Mouse (Mus musculus) MEL (cell line): ENCODE results near the gene Spock1. TPM values are rescaled to one million over a fixed set of nuclear protein-coding genes. Genes with fewer than 3 reads are reported as not detected.

Experiments used
- DNase-seq: peaks from one replicate; pipeline ENCODE4 v3.0.0; 2011; ENCODE audit warnings: low read depth, low spot score
- H3K27ac ChIP-seq: 2 replicates; pipeline ENCODE4 v1.5.1; 2012; ENCODE audit warnings: low read depth, mild to moderate bottlenecking, control low read depth, low read length, moderate library complexity; ENCODE audit not compliant: control insufficient read depth
- H3K27me3 ChIP-seq, 2 experiments: fragments of 150-350 bp in 1 of 2; sonication (generic) in 1 of 2; 2 replicates each; pipeline ENCODE4 v1.6.1; 2012; ENCODE audit warnings: low read length in 2 of 2, mild to moderate bottlenecking in 2 of 2, improper control_type of control experiment in 1 of 2, moderate library complexity in 1 of 2; ENCODE audit not compliant: insufficient read depth in 2 of 2, control insufficient read depth in 1 of 2
- H3K36me3 ChIP-seq, 2 experiments: 2 replicates each; pipeline ENCODE4 v1.6.1; 2012 to 2014; ENCODE audit warnings: low read length in 2 of 2, improper control_type of control experiment in 1 of 2, inconsistent platforms in 1 of 2, mild to moderate bottlenecking in 1 of 2; ENCODE audit not compliant: insufficient read depth in 2 of 2, control insufficient read depth in 1 of 2
- H3K4me1 ChIP-seq, 2 experiments: fragments of 150-350 bp in 1 of 2; sonication (generic) in 1 of 2; 2 replicates each; pipeline ENCODE4 v1.6.1; 2012; ENCODE audit warnings: low read length in 2 of 2, improper control_type of control experiment in 1 of 2, mild to moderate bottlenecking in 1 of 2; ENCODE audit not compliant: insufficient read depth in 2 of 2, control insufficient read depth in 1 of 2
- H3K4me3 ChIP-seq, 2 experiments: fragments of 150-350 bp in 1 of 2; sonication (generic) in 1 of 2; 2 replicates each; pipeline ENCODE4 v1.5.1; 2012; ENCODE audit warnings: low read depth in 2 of 2, low read length in 2 of 2, mild to moderate bottlenecking in 2 of 2, moderate library complexity in 2 of 2, control low read depth in 1 of 2, improper control_type of control experiment in 1 of 2; ENCODE audit not compliant: control insufficient read depth in 1 of 2, insufficient read depth in 1 of 2
- H3K79me2 ChIP-seq: 2 replicates; pipeline ENCODE4 v1.6.1; 2012; ENCODE audit warnings: mild to moderate bottlenecking, low read length, moderate library complexity; ENCODE audit not compliant: control insufficient read depth, poor library complexity, insufficient read depth
- H3K9ac ChIP-seq: 2 replicates; pipeline ENCODE4 v1.6.1; 2012; ENCODE audit warnings: low read depth, mild to moderate bottlenecking, control low read depth, low read length, moderate library complexity; ENCODE audit not compliant: control insufficient read depth, poor library complexity, severe bottlenecking
- H3K9me3 ChIP-seq: fragments of 150-350 bp; sonication (generic); replicated peaks from 2 replicates; pipeline ENCODE4 v1.6.1; 2012; ENCODE audit warnings: mild to moderate bottlenecking, low read length, improper control_type of control experiment, moderate library complexity; ENCODE audit not compliant: insufficient read depth
- CHD1 ChIP-seq: IDR thresholded peaks from 2 replicates; pipeline ENCODE4 v1.6.1; 2012; ENCODE audit warnings: low read depth, mild to moderate bottlenecking, inconsistent platforms, low read length, improper control_type of control experiment
- CHD2 ChIP-seq: IDR thresholded peaks from 2 replicates; pipeline ENCODE4 v1.6.1; 2011; ENCODE audit warnings: low read length, improper control_type of control experiment
- CTCF ChIP-seq, 3 experiments: IDR thresholded peaks in 2 of 3; conservative IDR thresholded peaks in 1 of 3; 2 replicates each; pipeline ENCODE4 v1.5.1; 2011 to 2012; ENCODE audit warnings: low read length in 3 of 3, low read depth in 2 of 3, mild to moderate bottlenecking in 2 of 3, improper control_type of control experiment in 1 of 3, inconsistent platforms in 1 of 3, mixed read lengths in 1 of 3, moderate library complexity in 1 of 3; ENCODE audit not compliant: control insufficient read depth in 1 of 3, insufficient read depth in 1 of 3, poor library complexity in 1 of 3, severe bottlenecking in 1 of 3
- ELF1 ChIP-seq: IDR thresholded peaks from 2 replicates; pipeline ENCODE4 v1.6.1; 2014; ENCODE audit warnings: low read depth, mild to moderate bottlenecking, inconsistent platforms, low read length, improper control_type of control experiment, moderate library complexity
- ETS1 ChIP-seq: IDR thresholded peaks from 2 replicates; pipeline ENCODE4 v1.6.1; 2012; ENCODE audit warnings: low read depth, mild to moderate bottlenecking, inconsistent platforms, low read length, improper control_type of control experiment, moderate library complexity
- GABPA ChIP-seq: IDR thresholded peaks from 2 replicates; pipeline ENCODE4 v1.6.1; 2012; ENCODE audit warnings: low read depth, mild to moderate bottlenecking, inconsistent platforms, low read length, improper control_type of control experiment, moderate library complexity
- GATA1 ChIP-seq: IDR thresholded peaks from 2 replicates; pipeline ENCODE4 v1.6.1; 2011; ENCODE audit warnings: low read depth, low read length, improper control_type of control experiment
- MAFK ChIP-seq: IDR thresholded peaks from 2 replicates; pipeline ENCODE4 v1.6.1; 2011; ENCODE audit warnings: low read depth, mild to moderate bottlenecking, low read length, improper control_type of control experiment, borderline replicate concordance
- MAX ChIP-seq: IDR thresholded peaks from 2 replicates; pipeline ENCODE4 v1.6.1; 2011; ENCODE audit warnings: low read length, improper control_type of control experiment
- MAZ ChIP-seq: IDR thresholded peaks from 2 replicates; pipeline ENCODE4 v1.6.1; 2012; ENCODE audit warnings: low read depth, mild to moderate bottlenecking, inconsistent platforms, low read length, improper control_type of control experiment
- MEF2A ChIP-seq: IDR thresholded peaks from 2 replicates; pipeline ENCODE4 v1.6.1; 2014; ENCODE audit warnings: low read depth, mild to moderate bottlenecking, inconsistent platforms, low read length, improper control_type of control experiment; ENCODE audit not compliant: poor library complexity, insufficient replicate concordance, severe bottlenecking; ENCODE audit errors: extremely low read depth
- NELFE ChIP-seq: IDR thresholded peaks from 2 replicates; pipeline ENCODE4 v1.6.1; 2011; ENCODE audit warnings: low read depth, low read length, improper control_type of control experiment
- POLR2AphosphoS2 ChIP-seq: IDR thresholded peaks from 2 replicates; pipeline ENCODE4 v1.6.1; 2011; ENCODE audit warnings: low read length, improper control_type of control experiment
- POLR2AphosphoS5 ChIP-seq: IDR thresholded peaks from 2 replicates; pipeline ENCODE4 v1.6.1; 2012; ENCODE audit warnings: low read depth, borderline replicate concordance, mild to moderate bottlenecking, inconsistent platforms, low read length, moderate library complexity, mixed read lengths
- RCOR1 ChIP-seq: IDR thresholded peaks from 2 replicates; pipeline ENCODE4 v1.6.1; 2012; ENCODE audit warnings: low read depth, mild to moderate bottlenecking, inconsistent platforms, low read length, improper control_type of control experiment
- SIN3A ChIP-seq: IDR thresholded peaks from 2 replicates; pipeline ENCODE4 v1.6.1; 2012; ENCODE audit warnings: low read length, improper control_type of control experiment, inconsistent platforms
- SMC3 ChIP-seq: IDR thresholded peaks from 2 replicates; pipeline ENCODE4 v1.6.1; 2011; ENCODE audit warnings: low read depth, low read length, improper control_type of control experiment
- TBP ChIP-seq: IDR thresholded peaks from 2 replicates; pipeline ENCODE4 v1.8.0; 2011; ENCODE audit warnings: low read depth, low read length, improper control_type of control experiment
- USF1 ChIP-seq: IDR thresholded peaks from 2 replicates; pipeline ENCODE4 v1.6.1; 2014; ENCODE audit warnings: low read depth, mild to moderate bottlenecking, inconsistent platforms, low read length, improper control_type of control experiment, moderate library complexity
- USF2 ChIP-seq, 2 experiments: IDR thresholded peaks; 2 replicates each; pipeline ENCODE4 v1.6.1; 2011 to 2012; ENCODE audit warnings: improper control_type of control experiment in 2 of 2, low read length in 2 of 2, borderline replicate concordance in 1 of 2, inconsistent platforms in 1 of 2, low read depth in 1 of 2, mild to moderate bottlenecking in 1 of 2; ENCODE audit not compliant: insufficient read depth in 1 of 2
- ZKSCAN1 ChIP-seq: IDR thresholded peaks from 2 replicates; pipeline ENCODE4 v1.6.1; 2012; ENCODE audit warnings: low read depth, mild to moderate bottlenecking, inconsistent platforms, low read length, improper control_type of control experiment, moderate library complexity
- ZMIZ1 ChIP-seq: IDR thresholded peaks from 2 replicates; pipeline ENCODE4 v1.6.1; 2012; ENCODE audit warnings: low read depth, mild to moderate bottlenecking, inconsistent platforms, low read length, improper control_type of control experiment, moderate library complexity
- polyA plus RNA-seq, 2 experiments: library from polyadenylated mRNA; stranded (reverse) in 1 of 2; unstranded in 1 of 2; fragments of >175 nt in 1 of 2; fragments of >200 nt in 1 of 2; gene quantifications; 2 replicates each; pipeline versions ENCODE4 v1.2.1 to v1.2.4; 2012; ENCODE audit warnings: low replicate concordance in 2 of 2, low read depth in 1 of 2; ENCODE audit not compliant: insufficient read length in 2 of 2, insufficient read depth in 1 of 2, missing spikeins in 1 of 2
- total RNA-seq: library from RNA; depleted of rRNA; stranded (reverse); fragments of 300-350 nt; gene quantifications from 2 replicates; pipeline ENCODE4 v1.2.3, GENCODE M21; 2012

Spock1 gene
- total and polyA plus RNA-seq, 3 experiments, result not detected

- Histone ChIP-seq H3K36me3 (no peaks in the 10 kb centered on the region), H3K27ac (no peak overlapping the region), H3K79me2 (no peaks in the 10 kb centered on the region), H3K4me3 (no peak overlapping the region)
- no peak for TF ChIP-seq NELFE
- no peak for TF ChIP-seq POLR2AphosphoS2
- TF ChIP-seq POLR2AphosphoS5, result no peak
- no peak for TF ChIP-seq MAZ
- TF ChIP-seq GATA1, result no peak
- no peak for TF ChIP-seq ETS1
- no peak for TF ChIP-seq ZKSCAN1
- no peak for TF ChIP-seq CHD1
- no peak for TF ChIP-seq SMC3
- TF ChIP-seq TBP, result no peak
- TF ChIP-seq MAFK, result no peak
- TF ChIP-seq CHD2, result no peak
- TF ChIP-seq RCOR1, result no peak
- TF ChIP-seq MAX, result no peak
- TF ChIP-seq CTCF (IDR thresholded peaks at IDR 0.05 in 2 of 3, conservative IDR thresholded peaks at IDR 0.05 in 1 of 3; ENCODE audit: control insufficient read depth in 1 of 3, insufficient read depth in 1 of 3, low read depth in 2 of 3, low read length in 3 of 3, poor library complexity in 1 of 3, severe bottlenecking in 1 of 3), result no peak
- no peak for TF ChIP-seq ZMIZ1
- no peak for TF ChIP-seq USF1
- no peak for TF ChIP-seq USF2 (IDR thresholded peaks at IDR 0.05; ENCODE audit: borderline replicate concordance in 1 of 2, insufficient read depth in 1 of 2, low read depth in 1 of 2, low read length in 2 of 2)
- TF ChIP-seq, all 39 proteins: peak for 0
- DNase-seq, result no peak
- no peak overlapping the region for H3K9ac ChIP-seq
- H3K9me3 ChIP-seq, result no peaks in the 10 kb centered on the region
- H3K27me3 ChIP-seq, result no peaks in the 10 kb centered on the region
- no peaks in the 10 kb centered on the region for H3K4me1 ChIP-seq
These were observed 30.4 kb downstream of the Spock1 start for GRCm38 (mm10) chr13:57877782-57878181.

- Histone ChIP-seq H3K36me3 (no peaks in the 10 kb centered on the region), H3K9me3 (no peaks in the 10 kb centered on the region), H3K27me3 (no peaks in the 10 kb centered on the region), H3K27ac (no peak overlapping the region), H3K9ac (no peak overlapping the region), H3K4me3 (no peak overlapping the region)
- TF ChIP-seq ZMIZ1, result no peak
- TF ChIP-seq GABPA, result no peak
- no peak for TF ChIP-seq ELF1
- TF ChIP-seq POLR2AphosphoS2, result no peak
- TF ChIP-seq CHD1, result no peak
- no peak for TF ChIP-seq SIN3A
- TF ChIP-seq USF1, result no peak
- no peak for TF ChIP-seq MEF2A
- TF ChIP-seq CTCF (IDR thresholded peaks at IDR 0.05 in 2 of 3, conservative IDR thresholded peaks at IDR 0.05 in 1 of 3; ENCODE audit: control insufficient read depth in 1 of 3, insufficient read depth in 1 of 3, low read depth in 2 of 3, low read length in 3 of 3, poor library complexity in 1 of 3, severe bottlenecking in 1 of 3), result no peak
- TF ChIP-seq, all 39 proteins: peak for 0
- DNase-seq, result no peak
- Histone ChIP-seq H3K79me2 (no peaks in the 10 kb centered on the region), H3K4me1 (no peaks in the 10 kb centered on the region)
These were observed 31.2 kb downstream of the Spock1 start for GRCm38 (mm10) chr13:57876966-57877365.
